Mouse (Mus musculus) bone marrow, adult 2 months (tissue): ENCODE measurements around the gene Zfp330.

Experiments
- CTCF ChIP-seq: fragments of 200-500 bp; IDR thresholded peaks from 2 replicates; pipeline ENCODE4 v1.5.1; 2011; ENCODE audit warnings: low read length, control low read depth; ENCODE audit not compliant: control insufficient read depth, insufficient read depth
- POLR2A ChIP-seq: fragments of 200-500 bp; IDR thresholded peaks from 2 replicates; pipeline ENCODE4 v1.6.1; 2011; ENCODE audit warnings: low read depth, mild to moderate bottlenecking, control low read depth, low read length, borderline replicate concordance; ENCODE audit not compliant: control insufficient read depth

- TF ChIP-seq POLR2A: no peak
- TF ChIP-seq CTCF: no peak
Observed at GRCm38 (mm10) chr8:82746617-82747016, 27.3 kb downstream of the Zfp330 start.
